Mouse (Mus musculus) hindbrain, embryonic 16.5 days (tissue): ENCODE data around the gene Crls1. TPM values are rescaled to one million over a fixed set of nuclear protein-coding genes. Genes with fewer than 3 reads are reported as not detected.

ENCODE experiments used
- ATAC-seq: fragments of 200-750 bp; cut with Nextera tagmentation; 2 replicates; pipeline ENCODE4 v1.8.0; 2017; ENCODE audit warnings: moderate TSS enrichment, moderate library complexity
- H3K27ac ChIP-seq: fragments of 300-500 bp; sonication (generic); 2 replicates; pipeline ENCODE4 v1.5.1; 2014; ENCODE audit warnings: low read depth, mild to moderate bottlenecking, control low read depth, low read length, moderate library complexity
- H3K27me3 ChIP-seq: fragments of 300-500 bp; sonication (generic); replicated peaks from 2 replicates; pipeline ENCODE4 v1.6.1; 2014; ENCODE audit warnings: low read length; ENCODE audit not compliant: control insufficient read depth, insufficient read depth
- H3K36me3 ChIP-seq: fragments of 300-500 bp; sonication (generic); 2 replicates; pipeline ENCODE4 v1.6.1; 2014; ENCODE audit warnings: mild to moderate bottlenecking, low read length, moderate library complexity, mixed read lengths; ENCODE audit not compliant: control insufficient read depth, insufficient read depth
- H3K4me1 ChIP-seq: fragments of 300-500 bp; sonication (generic); 2 replicates; pipeline ENCODE4 v1.6.1; 2014; ENCODE audit warnings: low read depth, low read length; ENCODE audit not compliant: control insufficient read depth, insufficient read depth
- H3K4me2 ChIP-seq: fragments of 300-500 bp; sonication (generic); 2 replicates; pipeline ENCODE4 v1.6.1; 2014; ENCODE audit warnings: mild to moderate bottlenecking, low read length, control low read depth, moderate library complexity
- H3K4me3 ChIP-seq: fragments of 300-500 bp; sonication (generic); 2 replicates; pipeline ENCODE4 v1.5.1; 2014; ENCODE audit warnings: mild to moderate bottlenecking, low read length, control low read depth, moderate library complexity
- H3K9ac ChIP-seq: fragments of 300-500 bp; sonication (generic); 2 replicates; pipeline ENCODE4 v1.6.1; 2014; ENCODE audit warnings: low read depth, mild to moderate bottlenecking, control low read depth, low read length, moderate library complexity
- H3K9me3 ChIP-seq: fragments of 300-500 bp; sonication (generic); 2 replicates; pipeline ENCODE4 v1.6.1; 2014; ENCODE audit warnings: mild to moderate bottlenecking, low read length, moderate library complexity; ENCODE audit not compliant: control insufficient read depth
- WGBS: fragments of 180-500 bp; shearing (Covaris S2); extraction: QIAGEN DNeasy Blood & Tissue Kit; methylation state at CpG from one replicate; pipeline ENCODE4 v1.1.7; 2014; 5-methylcytosine and 5-hydroxymethylcytosine counted together
- polyA plus RNA-seq: library from polyadenylated mRNA; unstranded; fragments of >200 nt; fragmentation: Nextera tagmentation; extraction: Ambion mirVana; gene quantifications from 2 replicates; pipeline ENCODE4 v1.2.1, GENCODE M21; 2015

The Crls1 gene
- polyA plus RNA-seq, 1 experiment from 2014 or later: 5.6 TPM

DNA sequence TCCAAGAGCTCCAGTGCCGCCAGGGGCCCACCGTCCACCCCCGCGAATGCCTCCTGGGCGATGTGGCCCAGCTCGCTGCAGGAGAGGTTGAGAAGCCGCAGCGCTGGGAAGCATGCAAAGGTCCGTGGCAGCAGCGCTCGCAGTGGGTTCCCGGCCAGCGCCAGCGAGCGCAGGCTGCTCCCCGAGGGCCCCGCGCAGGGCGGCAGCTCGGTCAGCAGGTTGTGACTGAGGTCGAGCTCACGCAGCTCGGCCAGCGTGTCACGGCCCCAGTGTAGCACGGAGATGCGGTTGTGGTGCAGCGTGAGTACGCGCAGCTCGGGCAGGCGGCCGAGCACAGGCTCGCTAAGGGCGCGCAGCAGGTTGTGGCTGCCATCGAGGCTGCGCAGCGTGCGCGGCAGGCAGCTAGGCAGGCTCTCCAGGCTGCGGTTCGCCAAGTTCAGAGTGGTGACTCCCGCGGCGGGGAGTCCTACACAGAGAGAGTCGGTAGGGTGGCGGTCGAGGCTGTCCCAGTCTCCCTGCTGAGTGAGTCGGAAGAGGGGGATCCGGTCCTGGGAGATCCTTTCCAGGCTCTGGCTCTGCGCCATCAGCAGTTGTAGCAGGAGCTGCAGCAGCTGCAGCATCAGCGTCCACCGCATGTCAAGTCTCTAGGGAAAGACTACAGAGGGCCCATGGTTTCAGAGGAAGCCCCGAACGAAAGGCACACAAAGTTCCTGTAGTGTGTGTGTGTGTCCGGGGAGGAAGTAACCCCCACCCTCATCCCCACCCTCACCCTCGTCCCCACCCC is 33.0 kb downstream of the Crls1 start:
- no peaks in the 10 kb centered on the region for H3K36me3 ChIP-seq
- peak; percentile 88 for ATAC-seq
- peaks cover 19% of the 10 kb centered on the region for H3K27me3 ChIP-seq
- H3K4me2 ChIP-seq: peak overlapping the region; percentile 67
- H3K27ac ChIP-seq: no peak overlapping the region
- WGBS: under 1% methylated on average over 55 of the region's 58 CpGs
- H3K4me3 ChIP-seq: peak overlapping the region; percentile 45
- H3K9ac ChIP-seq: peak overlapping the region; percentile 45
- H3K9me3 ChIP-seq: no peaks in the 10 kb centered on the region
- peaks cover 7% of the 10 kb centered on the region; the same call in 1 of the 2 replicates for H3K4me1 ChIP-seq

- Histone ChIP-seq H3K4me1 (peaks cover 7% of the 10 kb centered on the region; the same call in 1 of the 2 replicates), H3K9me3 (no peaks in the 10 kb centered on the region), H3K4me2 (peak within 1 kb of the TSS; percentile 67), H3K27ac (no peak within 1 kb of the TSS), H3K36me3 (no peaks in the 10 kb centered on the region), H3K9ac (peak within 1 kb of the TSS; percentile 45), H3K27me3 (peaks cover 19% of the 10 kb centered on the region), H3K4me3 (peak within 1 kb of the TSS; percentile 45)
- no peak for ATAC-seq
- 9% methylated on average over 12 of the region's 12 CpGs for WGBS
Observed at GRCm38 (mm10) chr2:132880844-132881645, 34.6 kb downstream of the Crls1 start, which contains the start of gene Lrrn4. Lrrn4 (minus strand) TSS chr2:132880891.

GRCm38 (mm10) chr2:132884303-132884967 is 38.0 kb downstream of the Crls1 start:
- Histone ChIP-seq H3K4me2 (no peak overlapping the region), H3K4me3 (no peak overlapping the region)

GRCm38 (mm10) chr2:132885312-132885711 is 38.8 kb downstream of the Crls1 start:
- Histone ChIP-seq H3K4me1 (no peaks in the 10 kb centered on the region), H3K9me3 (no peaks in the 10 kb centered on the region), H3K9ac (no peak overlapping the region), H3K27me3 (peaks cover 10% of the 10 kb centered on the region), H3K36me3 (no peaks in the 10 kb centered on the region), H3K4me2 (no peak overlapping the region), H3K27ac (no peak overlapping the region), H3K4me3 (no peak overlapping the region)
- ATAC-seq: no peak
- WGBS: 95% methylated on average over 7 of the region's 7 CpGs

More at GRCm38 (mm10) chr2:132884303-132884967, 38.0 kb downstream of the Crls1 start:
- H3K9ac ChIP-seq: no peak overlapping the region
- WGBS: 78% methylated on average over 8 of the region's 8 CpGs
- H3K27me3 ChIP-seq: peaks cover 11% of the 10 kb centered on the region
- ATAC-seq: no peak
- H3K36me3 ChIP-seq: no peaks in the 10 kb centered on the region
- H3K4me1 ChIP-seq: peaks cover 4% of the 10 kb centered on the region; the same call in 1 of the 2 replicates
- no peak overlapping the region for H3K27ac ChIP-seq
- no peaks in the 10 kb centered on the region for H3K9me3 ChIP-seq

DNA sequence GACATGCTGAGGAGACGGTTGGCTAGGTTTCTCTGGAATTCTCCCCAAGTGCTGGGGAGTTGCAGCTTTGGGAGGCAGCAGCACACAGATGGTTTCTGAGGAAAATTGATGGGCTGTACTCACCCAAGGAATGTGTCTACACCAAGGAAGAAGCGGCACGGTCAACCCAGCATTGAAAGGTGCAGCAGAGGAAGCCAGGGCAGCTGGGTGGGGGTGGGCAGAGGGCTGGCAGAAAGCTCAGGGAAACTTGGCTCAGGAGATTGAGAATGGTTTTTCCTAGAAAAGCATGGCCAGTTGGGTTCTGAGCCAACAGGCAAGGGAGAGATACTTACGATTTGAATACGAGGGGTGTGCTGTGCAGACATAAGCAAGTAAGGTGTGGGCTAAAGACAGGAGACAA is 47.4 kb downstream of the Crls1 start:
- Histone ChIP-seq H3K9ac (no peak overlapping the region; the same call in 1 of the 2 replicates), H3K27me3 (no peaks in the 10 kb centered on the region), H3K4me2 (no peak overlapping the region), H3K9me3 (no peaks in the 10 kb centered on the region), H3K4me3 (no peak overlapping the region), H3K4me1 (no peaks in the 10 kb centered on the region), H3K27ac (no peak overlapping the region), H3K36me3 (no peaks in the 10 kb centered on the region)
- 78% methylated on average over 5 of the region's 5 CpGs for WGBS
- no peak for ATAC-seq

- Histone ChIP-seq H3K27me3 (no peaks in the 10 kb centered on the region), H3K4me3 (no peak overlapping the region), H3K9me3 (no peaks in the 10 kb centered on the region), H3K4me2 (no peak overlapping the region), H3K27ac (no peak overlapping the region), H3K36me3 (no peaks in the 10 kb centered on the region), H3K4me1 (no peaks in the 10 kb centered on the region), H3K9ac (no peak overlapping the region)
- 75% methylated on average over 1 of the region's 1 CpGs for WGBS
- ATAC-seq: no peak
Observed at GRCm38 (mm10) chr2:132898211-132898610, 51.7 kb downstream of the Crls1 start.

DNA sequence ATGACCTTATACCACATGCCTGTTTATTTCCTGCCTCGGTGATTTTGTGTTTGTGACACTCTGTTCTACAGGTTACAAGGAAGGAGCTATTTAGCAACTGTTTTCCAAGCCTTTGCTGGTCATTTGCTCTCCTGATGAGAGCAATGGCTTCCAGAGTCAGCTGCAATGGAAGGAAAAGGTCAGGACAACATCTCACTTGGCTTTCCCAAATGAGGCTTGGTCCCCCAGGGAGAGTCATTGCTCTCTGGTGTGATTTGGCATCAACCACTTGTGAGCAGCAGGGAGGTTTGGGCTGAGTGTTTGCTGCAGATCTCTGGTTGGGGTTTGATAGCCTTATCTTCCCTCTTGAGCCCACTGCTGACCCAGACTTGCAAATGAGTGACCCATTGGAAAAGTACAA is 54.1 kb downstream of the Crls1 start:
- Histone ChIP-seq H3K9me3 (no peaks in the 10 kb centered on the region), H3K4me3 (no peak overlapping the region), H3K36me3 (no peaks in the 10 kb centered on the region), H3K27me3 (no peaks in the 10 kb centered on the region), H3K9ac (no peak overlapping the region), H3K27ac (no peak overlapping the region), H3K4me2 (no peak overlapping the region), H3K4me1 (no peaks in the 10 kb centered on the region)
- 81% methylated on average over 1 of the region's 1 CpGs for WGBS
- no peak for ATAC-seq

- no peak for ATAC-seq
- Histone ChIP-seq H3K27me3 (no peaks in the 10 kb centered on the region), H3K9ac (no peak overlapping the region), H3K9me3 (no peaks in the 10 kb centered on the region; the same call in 1 of the 2 replicates), H3K36me3 (no peaks in the 10 kb centered on the region), H3K4me1 (no peaks in the 10 kb centered on the region), H3K27ac (no peak overlapping the region), H3K4me3 (no peak overlapping the region), H3K4me2 (no peak overlapping the region)
- WGBS: 82% methylated on average over 4 of the region's 4 CpGs
Observed at GRCm38 (mm10) chr2:132901636-132902035, 55.2 kb downstream of the Crls1 start.
